Mouse (Mus musculus) megakaryocyte, embryonic 14.5 days (primary cell): ENCODE results near the gene Ppp1r27. TPM values are rescaled to one million over a fixed set of nuclear protein-coding genes. Genes with fewer than 3 reads are reported as not detected.
A peak's percentile ranks its signal among the peaks of the same experiment; 100 is the strongest.

ENCODE experiments used
- H3K27me3 ChIP-seq: replicated peaks from 2 replicates; pipeline ENCODE3; 2012; ENCODE audit warnings: inconsistent platforms
- H3K36me3 ChIP-seq: replicated peaks from 2 replicates; pipeline ENCODE3; 2012; ENCODE audit warnings: low read length, inconsistent platforms, mixed read lengths
- H3K4me1 ChIP-seq: 2 replicates; pipeline ENCODE4 v1.6.1; 2012; ENCODE audit warnings: inconsistent platforms
- H3K4me3 ChIP-seq: replicated peaks from 2 replicates; pipeline ENCODE3; 2012; ENCODE audit warnings: moderate library complexity, mild to moderate bottlenecking, inconsistent platforms
- H3K9me3 ChIP-seq: 2 replicates; pipeline ENCODE4 v1.6.1; 2012; ENCODE audit warnings: inconsistent platforms
- FLI1 ChIP-seq: IDR thresholded peaks from 2 replicates; pipeline ENCODE4 v1.6.1; 2012; ENCODE audit warnings: low read length, inconsistent platforms, mixed read lengths
- GATA1 ChIP-seq: IDR thresholded peaks from 3 replicates; pipeline ENCODE4 v1.6.1; 2012; ENCODE audit warnings: mixed read lengths, low read length, inconsistent platforms, borderline replicate concordance
- polyA plus RNA-seq: library from polyadenylated mRNA; stranded (reverse); fragments of >175 nt; gene quantifications from 2 replicates; pipeline ENCODE4 v1.2.3, GENCODE M21; 2012; ENCODE audit warnings: low replicate concordance; ENCODE audit not compliant: insufficient read depth

The Ppp1r27 gene
- polyA plus RNA-seq, 1 experiment: 0.25 TPM

GRCm38 (mm10) chr11:120547469-120547868 is 3.5 kb downstream of the Ppp1r27 start:
- no peak for TF ChIP-seq FLI1
- TF ChIP-seq GATA1: no peak
- Histone ChIP-seq H3K4me1 (peaks cover 84% of the 10 kb centered on the region), H3K9me3 (no peaks in the 10 kb centered on the region), H3K36me3 (peaks cover 47% of the 10 kb centered on the region), H3K27me3 (no peaks in the 10 kb centered on the region), H3K4me3 (peak overlapping the region; percentile 99)

GRCm38 (mm10) chr11:120545964-120546363 is 5.0 kb downstream of the Ppp1r27 start:
- Histone ChIP-seq H3K27me3 (no peaks in the 10 kb centered on the region), H3K36me3 (peaks cover 61% of the 10 kb centered on the region), H3K4me1 (peaks cover 92% of the 10 kb centered on the region), H3K4me3 (peak overlapping the region; percentile 44), H3K9me3 (no peaks in the 10 kb centered on the region)
- no peak for TF ChIP-seq GATA1
- TF ChIP-seq FLI1: no peak

- Histone ChIP-seq H3K4me3 (no peak overlapping the region), H3K9me3 (no peaks in the 10 kb centered on the region), H3K27me3 (peaks cover 19% of the 10 kb centered on the region), H3K36me3 (peaks cover 70% of the 10 kb centered on the region), H3K4me1 (peaks cover 87% of the 10 kb centered on the region)
- TF ChIP-seq FLI1 (no peak), GATA1 (no peak)
These were observed 8.6 kb downstream of the Ppp1r27 start for GRCm38 (mm10) chr11:120542376-120542775.

- peaks cover 67% of the 10 kb centered on the region for H3K36me3 ChIP-seq
- H3K4me3 ChIP-seq: no peak overlapping the region
- peaks cover 82% of the 10 kb centered on the region for H3K4me1 ChIP-seq
- peaks cover 24% of the 10 kb centered on the region for H3K27me3 ChIP-seq
- no peaks in the 10 kb centered on the region for H3K9me3 ChIP-seq
- no peak for TF ChIP-seq FLI1
- no peak for TF ChIP-seq GATA1
These were observed 9.0 kb downstream of the Ppp1r27 start for GRCm38 (mm10) chr11:120541907-120542306.

GRCm38 (mm10) chr11:120539285-120540014 is 11.5 kb downstream of the Ppp1r27 start:
- Histone ChIP-seq H3K27me3 (peaks cover 46% of the 10 kb centered on the region), H3K9me3 (no peaks in the 10 kb centered on the region), H3K4me1 (peaks cover 75% of the 10 kb centered on the region), H3K36me3 (peaks cover 43% of the 10 kb centered on the region), H3K4me3 (peak overlapping the region; percentile 12)
- TF ChIP-seq FLI1: no peak
- no peak for TF ChIP-seq GATA1

GRCm38 (mm10) chr11:120538955-120539284 is 12.0 kb downstream of the Ppp1r27 start:
- Histone ChIP-seq H3K36me3 (peaks cover 38% of the 10 kb centered on the region), H3K4me3 (peak overlapping the region; percentile 12), H3K27me3 (peaks cover 52% of the 10 kb centered on the region), H3K4me1 (peaks cover 70% of the 10 kb centered on the region), H3K9me3 (no peaks in the 10 kb centered on the region)
- no peak for TF ChIP-seq GATA1
- TF ChIP-seq FLI1: no peak

- Histone ChIP-seq H3K36me3 (peaks cover 33% of the 10 kb centered on the region), H3K4me1 (peaks cover 65% of the 10 kb centered on the region), H3K27me3 (peaks cover 55% of the 10 kb centered on the region), H3K4me3 (no peak overlapping the region), H3K9me3 (no peaks in the 10 kb centered on the region)
- TF ChIP-seq GATA1 (no peak), FLI1 (no peak)
These were observed 12.4 kb downstream of the Ppp1r27 start for GRCm38 (mm10) chr11:120538485-120538884.

GRCm38 (mm10) chr11:120535804-120536203 is 15.1 kb downstream of the Ppp1r27 start:
- Histone ChIP-seq H3K27me3 (peaks cover 81% of the 10 kb centered on the region), H3K4me1 (peaks cover 51% of the 10 kb centered on the region), H3K4me3 (no peak overlapping the region), H3K36me3 (peaks cover 9% of the 10 kb centered on the region), H3K9me3 (no peaks in the 10 kb centered on the region)
- no peak for TF ChIP-seq FLI1
- no peak for TF ChIP-seq GATA1

- Histone ChIP-seq H3K4me3 (peak overlapping the region; percentile 25), H3K4me1 (peaks cover 52% of the 10 kb centered on the region), H3K27me3 (peaks cover 88% of the 10 kb centered on the region), H3K9me3 (no peaks in the 10 kb centered on the region), H3K36me3 (peaks cover 4% of the 10 kb centered on the region)
- TF ChIP-seq GATA1 (no peak), FLI1 (no peak)
These were observed 15.8 kb downstream of the Ppp1r27 start for GRCm38 (mm10) chr11:120535145-120535544.

GRCm38 (mm10) chr11:120534093-120534492 is 16.8 kb downstream of the Ppp1r27 start:
- H3K4me1 ChIP-seq: peaks cover 46% of the 10 kb centered on the region
- peaks cover 95% of the 10 kb centered on the region for H3K27me3 ChIP-seq
- no peak overlapping the region for H3K4me3 ChIP-seq

GRCm38 (mm10) chr11:120531646-120532045 is 19.3 kb downstream of the Ppp1r27 start:
- H3K9me3 ChIP-seq: no peaks in the 10 kb centered on the region
- TF ChIP-seq GATA1 (no peak), FLI1 (no peak)
- H3K4me3 ChIP-seq: no peak overlapping the region
- peaks cover 91% of the 10 kb centered on the region for H3K27me3 ChIP-seq
- H3K4me1 ChIP-seq: peaks cover 44% of the 10 kb centered on the region
- no peaks in the 10 kb centered on the region for H3K36me3 ChIP-seq

More at GRCm38 (mm10) chr11:120534093-120534492, 16.8 kb downstream of the Ppp1r27 start:
- TF ChIP-seq FLI1 (no peak), GATA1 (no peak)
- Histone ChIP-seq H3K9me3 (no peaks in the 10 kb centered on the region), H3K36me3 (no peaks in the 10 kb centered on the region)
